In genomic region chr5:65958597-65958996, GRCm38 (mm10) we compare ENCODE assay signal across 9 mouse cellular contexts. TPM values are rescaled to one million over a fixed set of nuclear protein-coding genes. Genes with fewer than 3 reads are reported as not detected.
DNase-seq lines count a peak whose midpoint lies in the region; ATAC-seq lines count a peak whose summit lies in the region.
"Had no signal": no experiment of that assay in that cellular context is flagged by ENCODE, and none has a peak within 500 bp of the region (broad histone marks: within the 10 kb centered on the region; RNA-seq: fewer than 3 reads in every experiment).

No protein-coding gene starts in this region.

- H3K9me3 ChIP-seq in heart, embryonic 10.5 days: no peaks in the 10 kb centered on the region
- H3K9me3 ChIP-seq: limb, embryonic 12.5 days had no signal

- H3K4me1 ChIP-seq in heart, embryonic 10.5 days: peaks cover 13% of the 10 kb centered on the region

- no peaks in the 10 kb centered on the region for H3K27me3 ChIP-seq in heart, embryonic 10.5 days (ENCODE audit: insufficient read depth, poor library complexity, severe bottlenecking)
- H3K27me3 ChIP-seq: limb, embryonic 12.5 days had no signal

- no peak for ATAC-seq in erythroblast, adult 5-6 weeks (replicated peaks; ENCODE audit: low FRiP score, poor library complexity, severe bottlenecking)

- no peak overlapping the region for H3K27ac ChIP-seq in heart, embryonic 10.5 days
- H3K27ac ChIP-seq: limb, embryonic 12.5 days had no signal

- WGBS in heart, embryonic 10.5 days: 6% methylated on average over 4 of the region's 4 CpGs

- no peaks in the 10 kb centered on the region for H3K36me3 ChIP-seq in heart, embryonic 10.5 days
- H3K36me3 ChIP-seq: limb, embryonic 12.5 days had no signal

- peak; percentile 38 for DNase-seq in heart, embryonic 10.5 days (ENCODE audit: low spot score)
- no peak for DNase-seq in heart, adult 8-10 months (ENCODE audit: low spot score)
- DNase-seq in right cerebral cortex, adult 18-20 months: peak; percentile 24
- DNase-seq in right cerebral cortex, postnatal 36 days (ENCODE audit: low spot score in 2 of 2): no peak
- DNase-seq in adrenal gland, postnatal 14 days: peak; percentile 67
- peak; percentile 65 for DNase-seq in kidney, postnatal 10 days
- peak; percentile 65 for DNase-seq in right cerebral cortex, postnatal 4 days

- no peak overlapping the region for H3K4me3 ChIP-seq in heart, embryonic 10.5 days
- H3K4me3 ChIP-seq: limb, embryonic 12.5 days had no signal

RNA-seq across cellular contexts. Expression of gene Chrna9, which starts 23.9 kb away (rescaled TPM):
- polyA plus RNA-seq in heart, embryonic 10.5 days (2016; fragmentation: Nextera tagmentation; extraction: Ambion mirVana): 0.09 TPM in 1 of 2 replicates, not detected in the other
- under 1 TPM in 1 of 4 experiments, not detected in 3; 0.55 TPM for total RNA-seq in heart, adult 8-10 months (2022)
- total RNA-seq in adrenal gland, postnatal 14 days (2021): 0.45 and 0.48 TPM in 2 replicates
- not detected in 2 replicates for total RNA-seq in erythroblast, adult 5-6 weeks (2015; ENCODE audit: low replicate concordance)
- total RNA-seq in erythroblast, adult 5-6 weeks (2017; ENCODE audit: low replicate concordance): not detected in 2 replicates

RNA-seq across cellular contexts. Expression of gene 9130230L23Rik, which starts 45.5 kb away (rescaled TPM):
- 0.12 and 0.75 TPM in 2 replicates for polyA plus RNA-seq in heart, embryonic 10.5 days (2016; fragmentation: Nextera tagmentation; extraction: Ambion mirVana)
- not detected for total RNA-seq in heart, adult 8-10 months (2022)
- 0.53 and 0.74 TPM in 2 replicates for total RNA-seq in adrenal gland, postnatal 14 days (2021)
- not detected in 2 replicates for total RNA-seq in erythroblast, adult 5-6 weeks (2015; ENCODE audit: low replicate concordance)
- total RNA-seq in erythroblast, adult 5-6 weeks (2017; ENCODE audit: low replicate concordance): not detected in 2 replicates
- polyA plus RNA-seq: limb, embryonic 12.5 days had no signal

Comparison
In these comparisons a context has a peak if more than half of its experiments do, and no peak if none do; other contexts are left out.
1. DNase-seq: peak in heart, embryonic 10.5 days (single experiment), right cerebral cortex, adult 18-20 months (single experiment), adrenal gland, postnatal 14 days (single experiment), kidney, postnatal 10 days (single experiment) and right cerebral cortex, postnatal 4 days (single experiment); none in heart, adult 8-10 months (single experiment) and right cerebral cortex, postnatal 36 days (0 of 2).